Mouse (Mus musculus): ENCODE measurements around the gene Zfp747. TPM values are rescaled to one million over a fixed set of nuclear protein-coding genes. Genes with fewer than 3 reads are reported as not detected.

Gene Zfp747
- polyA plus RNA-seq, 1 experiment from 2014 or later = 4.1 TPM

Other genes starting within 250 kb of the Zfp747 start
- 7.3 and 7.4 TPM in 2 replicates for gene Spn, start 238.2 kb downstream of the Zfp747 start, polyA plus RNA-seq (2016; fragmentation: Nextera tagmentation; extraction: Ambion mirVana)
- gene Cd2bp2, start 180.0 kb downstream of the Zfp747 start, polyA plus RNA-seq (2016; fragmentation: Nextera tagmentation; extraction: Ambion mirVana) = 35.0 and 36.0 TPM in 2 replicates
- gene Tbc1d10b, start 167.6 kb downstream of the Zfp747 start, polyA plus RNA-seq (2016; fragmentation: Nextera tagmentation; extraction: Ambion mirVana) = 26.7 and 30.9 TPM in 2 replicates
- 37.6 and 41.4 TPM in 2 replicates for gene Mylpf, start 167.2 kb downstream of the Zfp747 start, polyA plus RNA-seq (2016; fragmentation: Nextera tagmentation; extraction: Ambion mirVana)
- 13.7 and 14.2 TPM in 2 replicates for gene Zfp553, start 143.0 kb downstream of the Zfp747 start, polyA plus RNA-seq (2016; fragmentation: Nextera tagmentation; extraction: Ambion mirVana)
- 10.6 and 13.6 TPM in 2 replicates for gene Sept1, start 142.9 kb downstream of the Zfp747 start, polyA plus RNA-seq (2016; fragmentation: Nextera tagmentation; extraction: Ambion mirVana)
- gene Zfp771, start 131.8 kb downstream of the Zfp747 start, polyA plus RNA-seq (2016; fragmentation: Nextera tagmentation; extraction: Ambion mirVana) = 30.0 and 31.6 TPM in 2 replicates
- gene Dctpp1, start 115.3 kb downstream of the Zfp747 start, polyA plus RNA-seq (2016; fragmentation: Nextera tagmentation; extraction: Ambion mirVana) = 163 and 167 TPM in 2 replicates
- 170 and 172 TPM in 2 replicates for gene Sephs2, start 102.0 kb downstream of the Zfp747 start, polyA plus RNA-seq (2016; fragmentation: Nextera tagmentation; extraction: Ambion mirVana)
- gene Itgal, start 79.8 kb downstream of the Zfp747 start, polyA plus RNA-seq (2016; fragmentation: Nextera tagmentation; extraction: Ambion mirVana) = 6.0 and 6.3 TPM in 2 replicates
- 4.8 and 5.2 TPM in 2 replicates for gene Zfp768, start 30.5 kb downstream of the Zfp747 start, polyA plus RNA-seq (2016; fragmentation: Nextera tagmentation; extraction: Ambion mirVana)
- gene 9130019O22Rik, start 11.1 kb upstream of the Zfp747 start, polyA plus RNA-seq (2016; fragmentation: Nextera tagmentation; extraction: Ambion mirVana) = 2.1 and 2.4 TPM in 2 replicates
- gene E430018J23Rik, start 17.6 kb upstream of the Zfp747 start, polyA plus RNA-seq (2016; fragmentation: Nextera tagmentation; extraction: Ambion mirVana) = 1.7 and 1.8 TPM in 2 replicates
- 2.4 and 2.5 TPM in 2 replicates for gene Zfp764, start 30.8 kb upstream of the Zfp747 start, polyA plus RNA-seq (2016; fragmentation: Nextera tagmentation; extraction: Ambion mirVana)
- gene Zfp688, start 46.0 kb upstream of the Zfp747 start, polyA plus RNA-seq (2016; fragmentation: Nextera tagmentation; extraction: Ambion mirVana) = 11.0 and 11.6 TPM in 2 replicates
- gene Zfp689, start 73.1 kb upstream of the Zfp747 start, polyA plus RNA-seq (2016; fragmentation: Nextera tagmentation; extraction: Ambion mirVana) = 3.1 and 3.3 TPM in 2 replicates
- 29.6 and 31.0 TPM in 2 replicates for gene Prr14, start 83.6 kb upstream of the Zfp747 start, polyA plus RNA-seq (2016; fragmentation: Nextera tagmentation; extraction: Ambion mirVana)
- gene Fbrs, start 103.1 kb upstream of the Zfp747 start, polyA plus RNA-seq (2016; fragmentation: Nextera tagmentation; extraction: Ambion mirVana) = 6.9 and 8.1 TPM in 2 replicates
- 38.2 and 38.8 TPM in 2 replicates for gene Srcap, start 135.9 kb upstream of the Zfp747 start, polyA plus RNA-seq (2016; fragmentation: Nextera tagmentation; extraction: Ambion mirVana)
- gene Gm42715, start 143.5 kb upstream of the Zfp747 start, polyA plus RNA-seq (2016; fragmentation: Nextera tagmentation; extraction: Ambion mirVana) = 7.9 and 8.8 TPM in 2 replicates
- 1.7 and 2.9 TPM in 2 replicates for gene Tmem265, start 185.3 kb upstream of the Zfp747 start, polyA plus RNA-seq (2016; fragmentation: Nextera tagmentation; extraction: Ambion mirVana)
- gene Phkg2, start 197.3 kb upstream of the Zfp747 start, polyA plus RNA-seq (2016; fragmentation: Nextera tagmentation; extraction: Ambion mirVana) = 23.1 and 26.7 TPM in 2 replicates
- gene Ccdc189, start 212.5 kb upstream of the Zfp747 start, polyA plus RNA-seq (2016; fragmentation: Nextera tagmentation; extraction: Ambion mirVana) = 7.9 and 8.8 TPM in 2 replicates
- 36.3 and 36.9 TPM in 2 replicates for gene Rnf40, start 212.7 kb upstream of the Zfp747 start, polyA plus RNA-seq (2016; fragmentation: Nextera tagmentation; extraction: Ambion mirVana)
- gene Zfp629, start 239.7 kb upstream of the Zfp747 start, polyA plus RNA-seq (2016; fragmentation: Nextera tagmentation; extraction: Ambion mirVana) = 3.3 and 3.8 TPM in 2 replicates

Measured in liver, embryonic 12.5 days (tissue).